Mouse (Mus musculus): ENCODE results near the gene Magi3. TPM values are rescaled to one million over a fixed set of nuclear protein-coding genes. Genes with fewer than 3 reads are reported as not detected.

Gene Magi3
- total and polyA plus RNA-seq, 3 experiments: 0.68 to 2.6 (median 1.8) TPM

DNA sequence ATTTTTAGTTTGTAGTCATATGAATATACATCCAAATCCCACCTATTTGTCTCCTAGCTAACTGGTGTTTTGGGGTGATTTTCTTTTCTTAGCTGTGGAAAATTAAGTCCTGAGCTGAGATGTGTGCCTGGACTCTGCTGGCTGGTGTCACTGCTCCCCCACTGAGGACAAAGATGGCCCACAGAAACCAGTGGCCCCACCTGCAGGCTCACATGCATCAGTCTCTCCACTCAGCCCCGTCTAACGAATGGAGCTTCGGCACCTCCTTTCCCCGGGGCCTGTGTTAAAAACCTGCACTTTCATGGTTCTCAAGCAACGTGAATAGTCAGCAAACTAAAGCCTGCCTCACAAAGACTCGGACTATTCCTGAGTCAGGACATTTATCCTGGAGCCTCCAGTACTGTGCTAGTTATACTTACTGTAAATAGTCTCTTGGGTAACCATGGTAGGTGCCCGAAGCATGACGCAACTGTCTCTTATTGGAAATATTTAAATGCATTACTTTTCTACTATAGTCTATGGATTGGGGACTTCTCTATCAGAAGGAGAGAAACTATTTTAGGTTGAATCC lies 213.2 kb downstream of the Magi3 start:
- Histone ChIP-seq H3K79me2 (replicated peaks; ENCODE audit: control insufficient read depth, extremely low read depth, insufficient read depth, poor library complexity, severe bottlenecking) (no peaks in the 10 kb centered on the region), H3K4me1 (ENCODE audit: control insufficient read depth in 1 of 2, insufficient read depth in 2 of 2) (peaks cover 0 to 18% of the 10 kb centered on the region in 2 experiments; a peak in 2 of 4 replicates), H3K4me3 (replicated peaks in 1 of 3; ENCODE audit: low read depth in 2 of 3, low read length in 2 of 3, poor library complexity in 1 of 3) (no peak overlapping the region), H3K9ac (ENCODE audit: insufficient read depth, low read depth) (no peak overlapping the region), H3K27ac (ENCODE audit: insufficient read depth, low read depth) (no peak overlapping the region), H3K27me3 (replicated peaks) (no peaks in the 10 kb centered on the region), H3K4me2 (ENCODE audit: insufficient read depth, low read depth, poor library complexity, severe bottlenecking) (no peak overlapping the region), H3K9me3 (replicated peaks; ENCODE audit: low read length) (no peaks in the 10 kb centered on the region), H3K36me3 (replicated peaks in 1 of 2; ENCODE audit: control insufficient read depth in 1 of 2, insufficient read depth in 1 of 2, low read length in 1 of 2) (peaks cover 36 to 66% of the 10 kb centered on the region in 2 experiments)
- DNase-seq (ENCODE audit: extremely low read depth): no peak
- in situ Hi-C loops (cut with MboI; ENCODE audit: low pct_ligation_motif_present, low pct_unique_long_range_greater_than_20kb, low sequenced_read_pairs): loop anchor here (25.0 kb wide), 1 partner anchor 430 kb away; no protein-coding TSS in a partner anchor
- TF ChIP-seq ELF1 (IDR thresholded peaks at IDR 0.05; ENCODE audit: low read depth, low read length): no peak
- TF ChIP-seq ZKSCAN1 (IDR thresholded peaks at IDR 0.05; ENCODE audit: borderline replicate concordance, low read depth, low read length): no peak
- no peak for TF ChIP-seq CHD1 (IDR thresholded peaks at IDR 0.05; ENCODE audit: low read depth, low read length)
- TF ChIP-seq SIN3A (IDR thresholded peaks at IDR 0.05; ENCODE audit: low read length): no peak
- TF ChIP-seq NELFE (IDR thresholded peaks at IDR 0.05; ENCODE audit: low read depth, low read length): no peak
- TF ChIP-seq PAX5 (IDR thresholded peaks at IDR 0.05; ENCODE audit: low read length): no peak
- dilution Hi-C loops (cut with MboI; ENCODE audit: extremely low pct_ligation_motif_present, extremely low pct_unique_long_range_greater_than_20kb, low sequenced_read_pairs): no loop called here

DNA sequence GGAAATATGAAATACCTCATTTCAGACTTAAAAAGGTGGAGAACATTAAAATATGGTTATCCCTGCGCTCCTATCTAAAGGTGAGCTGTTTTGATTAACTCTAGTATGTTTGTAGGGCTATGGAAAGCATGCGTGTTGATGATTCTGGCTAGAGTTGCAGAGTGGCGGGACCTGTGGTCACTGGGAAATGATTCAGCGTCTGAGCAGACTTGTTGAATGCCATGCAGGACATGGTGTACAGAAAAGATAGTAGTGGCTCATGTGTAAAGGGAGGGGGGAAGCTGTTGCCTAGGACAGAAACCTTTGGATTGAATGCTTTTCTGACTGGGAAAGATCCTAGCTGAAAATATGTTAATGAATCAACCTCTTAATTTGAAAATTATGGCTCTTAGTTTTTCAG lies 221.4 kb downstream of the Magi3 start:
- Histone ChIP-seq H3K9ac (ENCODE audit: insufficient read depth, low read depth) (no peak overlapping the region), H3K4me2 (ENCODE audit: insufficient read depth, low read depth, poor library complexity, severe bottlenecking) (no peak overlapping the region), H3K27me3 (replicated peaks) (no peaks in the 10 kb centered on the region), H3K9me3 (replicated peaks; ENCODE audit: low read length) (no peaks in the 10 kb centered on the region), H3K4me3 (replicated peaks in 1 of 3; ENCODE audit: low read depth in 2 of 3, low read length in 2 of 3, poor library complexity in 1 of 3) (no peak overlapping the region), H3K79me2 (replicated peaks; ENCODE audit: control insufficient read depth, extremely low read depth, insufficient read depth, poor library complexity, severe bottlenecking) (no peaks in the 10 kb centered on the region), H3K4me1 (ENCODE audit: control insufficient read depth in 1 of 2, insufficient read depth in 2 of 2) (peaks cover 5 to 10% of the 10 kb centered on the region in 2 experiments; a peak in 2 of 4 replicates), H3K27ac (ENCODE audit: insufficient read depth, low read depth) (no peak overlapping the region), H3K36me3 (replicated peaks in 1 of 2; ENCODE audit: control insufficient read depth in 1 of 2, insufficient read depth in 1 of 2, low read length in 1 of 2) (peaks cover 48 to 90% of the 10 kb centered on the region in 2 experiments)
- in situ Hi-C loops (cut with MboI; ENCODE audit: low pct_ligation_motif_present, low pct_unique_long_range_greater_than_20kb, low sequenced_read_pairs): no loop called here
- TF ChIP-seq MYC (IDR thresholded peaks at IDR 0.05; ENCODE audit: low read depth, low read length): no peak
- no peak for TF ChIP-seq CHD2 (IDR thresholded peaks at IDR 0.05; ENCODE audit: low read length)
- no peak for TF ChIP-seq ZC3H11A (IDR thresholded peaks at IDR 0.05; ENCODE audit: low read depth, low read length)
- no peak for TF ChIP-seq RCOR1 (conservative IDR thresholded peaks at IDR 0.05; ENCODE audit: low read depth, low read length)
- TF ChIP-seq GABPA (IDR thresholded peaks at IDR 0.05; ENCODE audit: insufficient replicate concordance, low read depth, low read length): no peak
- TF ChIP-seq ZMIZ1 (IDR thresholded peaks at IDR 0.05; ENCODE audit: low read depth, low read length): no peak
- TF ChIP-seq EP300 (IDR thresholded peaks at IDR 0.05; ENCODE audit: low read length): no peak
- TF ChIP-seq POLR2A (IDR thresholded peaks at IDR 0.05; ENCODE audit: low read depth, low read length): no peak
- TF ChIP-seq MAX (IDR thresholded peaks at IDR 0.05; ENCODE audit: low read length): no peak
- no peak for TF ChIP-seq JUND (conservative IDR thresholded peaks at IDR 0.05; ENCODE audit: low read depth, low read length)
- TF ChIP-seq MAZ (IDR thresholded peaks at IDR 0.05; ENCODE audit: low read depth, low read length): no peak
- no peak for TF ChIP-seq NELFE (IDR thresholded peaks at IDR 0.05; ENCODE audit: low read depth, low read length)
- TF ChIP-seq TCF12 (IDR thresholded peaks at IDR 0.05; ENCODE audit: low read depth, low read length): no peak
- dilution Hi-C loops (cut with MboI; ENCODE audit: extremely low pct_ligation_motif_present, extremely low pct_unique_long_range_greater_than_20kb, low sequenced_read_pairs): no loop called here
- DNase-seq (ENCODE audit: extremely low read depth): no peak
